Mouse (Mus musculus): ENCODE measurements around the gene Prcd.

GRCm38 (mm10) chr11:116604097-116604496 lies 49.2 kb upstream of the Prcd start:
- no peak for TF ChIP-seq POLR2A (IDR thresholded peaks at IDR 0.05; ENCODE audit: low read depth, low read length)
- TF ChIP-seq CTCF (conservative IDR thresholded peaks at IDR 0.05; ENCODE audit: insufficient read depth, insufficient read length, low read depth, low read length) = no peak

All from kidney, adult 2 months (tissue).